Mouse (Mus musculus): ENCODE measurements at regions not wholly inside any gene's neighbourhood (a gene's known extent, or its start where the extent isn't known, plus 50 kb on each side); places are given as distances from the start of the nearest gene placed in this dataset.

DNA sequence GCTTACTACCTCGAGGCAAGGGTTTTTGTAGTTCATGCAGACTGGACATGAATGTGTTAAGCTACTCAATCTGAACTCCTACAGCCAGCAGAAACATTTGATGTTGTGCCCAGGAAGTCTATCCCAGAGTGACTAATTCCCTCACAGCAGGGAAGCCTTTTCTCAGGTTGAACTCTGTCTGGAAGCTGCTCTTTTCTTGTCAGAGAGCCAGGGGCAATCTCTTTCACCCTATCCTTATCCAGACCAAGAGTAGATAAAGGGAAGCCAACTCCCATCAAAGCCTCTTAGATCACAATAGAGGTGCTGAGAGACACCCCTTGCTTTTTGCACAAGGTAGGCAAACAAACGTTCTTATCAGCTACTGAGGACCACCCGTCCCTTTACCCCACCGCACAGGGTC lies 122.8 kb upstream of the Fggy start:
- TF ChIP-seq CTCF (IDR thresholded peaks at IDR 0.05; ENCODE audit: low read depth, low read length), result no peak
- TF ChIP-seq POLR2A (IDR thresholded peaks at IDR 0.05; ENCODE audit: extremely low read depth, insufficient read depth, low read length), result no peak

Data from liver, adult 2 months (tissue).